Mouse (Mus musculus) NIH3T3 (cell line): Measurements from ENCODE around the gene Sulf2.

Experiments
- DNase-seq: peaks from one replicate; pipeline ENCODE4 v3.0.0-alpha.2; 2012; ENCODE audit warnings: low read depth

The Sulf2 gene

DNA sequence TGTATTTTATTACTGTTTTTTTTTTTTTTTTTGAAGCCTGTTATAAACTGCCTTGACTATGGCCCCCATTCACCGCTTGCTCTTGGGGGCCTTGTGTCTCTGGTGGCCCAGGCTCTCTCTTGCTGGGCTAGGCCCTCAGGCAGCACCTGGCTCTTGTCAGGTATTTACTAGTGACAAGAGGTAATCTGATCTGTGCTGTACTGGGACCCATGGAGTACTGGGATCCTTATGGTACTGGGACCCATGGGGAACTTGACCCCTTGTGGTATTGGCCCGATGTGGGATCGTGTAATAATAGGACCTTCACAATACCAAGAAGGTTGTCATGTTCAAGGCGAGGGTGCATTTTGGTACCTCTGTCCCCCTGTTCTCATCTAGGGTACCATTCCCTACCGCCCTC is 4.9 kb downstream of the Sulf2 start:
- DNase-seq: no peak

DNA sequence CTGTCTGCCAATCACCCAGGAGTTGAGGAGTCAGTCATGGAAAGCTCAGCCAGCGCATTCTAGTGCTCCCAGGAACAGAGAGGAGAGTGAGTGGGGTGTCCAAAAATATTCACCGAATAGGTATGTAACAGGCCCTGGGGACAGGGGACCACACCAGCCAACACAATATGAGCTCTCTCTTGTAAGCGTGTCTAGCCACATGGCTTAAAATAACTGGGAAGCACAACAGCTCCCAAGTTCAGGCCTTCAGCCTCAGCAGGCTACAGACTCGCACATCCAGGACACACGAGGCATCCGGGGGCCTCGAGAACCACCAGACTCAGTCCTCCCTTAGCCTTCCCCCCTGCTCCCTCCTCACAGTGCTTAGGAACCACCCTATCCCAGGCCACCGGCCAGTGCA is 6.0 kb downstream of the Sulf2 start:
- no peak for DNase-seq

- DNase-seq: peak; percentile 45
Observed at GRCm38 (mm10) chr2:166148672-166149332, 6.7 kb downstream of the Sulf2 start.

GRCm38 (mm10) chr2:166147930-166148651 is 7.4 kb downstream of the Sulf2 start:
- no peak for DNase-seq

DNA sequence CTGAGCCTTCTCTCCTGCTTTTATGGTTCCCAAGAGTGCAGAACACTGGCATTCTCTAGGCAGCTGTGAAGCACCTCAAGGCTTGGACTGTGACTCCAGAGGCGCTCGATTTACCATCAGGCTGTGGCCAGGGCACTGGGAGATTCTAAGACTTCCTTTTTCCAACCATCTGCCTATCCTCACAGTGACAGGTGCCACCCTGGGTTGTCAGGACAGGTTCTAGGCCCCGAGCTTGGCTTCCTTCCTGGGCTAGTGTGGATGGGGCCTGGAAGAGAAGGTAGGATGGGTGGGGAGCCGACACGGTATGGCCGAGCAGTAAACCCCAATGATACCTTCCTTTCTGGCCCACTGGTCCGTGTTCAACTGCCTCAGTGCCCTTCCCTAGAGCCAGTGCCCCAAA is 9.0 kb downstream of the Sulf2 start:
- DNase-seq: no peak

DNA sequence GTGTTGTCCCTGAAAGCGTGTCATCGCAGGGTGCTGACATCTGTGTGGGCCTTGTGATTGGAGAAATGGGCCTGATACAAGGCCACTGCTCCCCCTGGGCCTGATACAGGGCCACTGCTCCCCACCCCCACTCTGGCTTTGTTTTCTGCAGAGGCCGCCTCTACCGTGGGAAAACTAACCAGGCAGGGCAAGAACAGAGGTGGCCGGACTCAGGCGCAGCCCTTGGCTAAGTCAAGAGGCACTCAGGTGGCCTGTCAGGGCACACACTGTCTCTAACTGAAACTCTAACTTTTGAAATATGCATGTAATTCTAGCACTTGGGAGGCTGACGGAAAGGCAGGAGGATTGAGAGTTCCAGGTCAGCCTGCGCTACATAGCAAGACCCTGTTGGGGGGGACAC is 10.4 kb downstream of the Sulf2 start:
- DNase-seq: no peak

GRCm38 (mm10) chr2:166143871-166144270 is 11.6 kb downstream of the Sulf2 start:
- no peak for DNase-seq

- DNase-seq: no peak
Observed at GRCm38 (mm10) chr2:166142561-166143112, 12.8 kb downstream of the Sulf2 start.

GRCm38 (mm10) chr2:166141910-166142309 is 13.6 kb downstream of the Sulf2 start:
- DNase-seq: no peak

- DNase-seq: no peak
Observed at GRCm38 (mm10) chr2:166141039-166141438, 14.4 kb downstream of the Sulf2 start.

- DNase-seq: peak; percentile 42
Observed at GRCm38 (mm10) chr2:166140427-166140826, 15.0 kb downstream of the Sulf2 start.

DNA sequence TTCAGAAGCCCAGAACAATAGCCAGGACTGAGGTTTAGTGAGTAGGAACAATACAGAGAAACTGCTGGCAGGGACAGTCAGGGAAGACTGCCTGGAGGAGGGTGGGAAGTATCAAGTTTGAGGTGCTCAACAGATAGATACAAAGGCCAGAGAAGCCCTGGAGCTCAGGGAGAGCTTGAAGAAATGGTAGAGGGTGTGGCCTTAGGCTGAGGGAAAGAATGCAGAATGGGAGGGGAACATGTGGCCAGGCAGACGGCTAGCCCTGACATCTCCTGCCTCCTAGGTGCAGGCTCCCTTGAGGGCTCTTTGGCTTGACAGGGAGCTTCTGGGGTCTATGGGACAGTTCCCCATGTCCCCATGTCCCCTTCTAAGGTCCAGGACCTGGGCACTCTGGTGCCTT is 17.2 kb downstream of the Sulf2 start:
- DNase-seq: no peak

DNA sequence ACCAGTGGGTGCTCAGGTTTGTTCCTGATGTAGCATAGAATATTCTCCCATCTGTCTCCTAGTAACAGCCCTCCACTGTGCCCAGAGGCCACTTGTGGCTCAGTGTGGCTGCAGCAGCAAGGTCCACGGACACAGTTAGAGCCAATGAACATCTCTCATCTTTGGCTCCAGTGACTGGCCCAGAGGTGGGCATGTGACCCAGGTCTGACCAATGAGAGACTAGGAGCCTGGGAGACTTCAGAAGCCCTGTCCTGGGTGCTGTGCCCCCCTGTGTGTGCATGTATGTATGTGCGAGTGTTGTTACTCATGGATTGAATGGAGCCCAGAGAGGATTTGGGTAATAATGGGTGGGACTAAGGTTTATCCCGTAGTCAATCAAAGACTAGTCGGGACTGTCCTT is 18.0 kb downstream of the Sulf2 start:
- DNase-seq: no peak

- DNase-seq: peak; percentile 11
Observed at GRCm38 (mm10) chr2:166135711-166136485, 19.6 kb downstream of the Sulf2 start.

DNA sequence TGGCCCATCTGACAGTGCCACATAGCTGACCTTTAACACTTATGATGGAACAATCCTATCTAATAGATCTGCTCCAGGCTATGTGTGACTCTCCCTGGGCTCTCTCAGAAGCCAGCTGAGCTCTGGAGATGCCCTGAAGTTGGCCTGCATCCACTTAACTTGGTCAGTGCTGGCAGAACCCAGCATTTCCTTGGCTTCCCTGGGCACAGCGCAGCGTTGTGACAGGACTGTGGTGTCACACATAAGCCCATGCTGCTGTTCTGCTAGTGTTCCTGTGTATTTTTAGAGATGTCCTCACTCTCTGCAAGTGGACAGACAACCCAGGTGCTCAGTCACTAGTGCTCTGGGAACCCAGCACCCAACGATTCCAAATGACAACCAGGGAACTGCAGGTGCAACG is 26.7 kb downstream of the Sulf2 start:
- DNase-seq: no peak

DNA sequence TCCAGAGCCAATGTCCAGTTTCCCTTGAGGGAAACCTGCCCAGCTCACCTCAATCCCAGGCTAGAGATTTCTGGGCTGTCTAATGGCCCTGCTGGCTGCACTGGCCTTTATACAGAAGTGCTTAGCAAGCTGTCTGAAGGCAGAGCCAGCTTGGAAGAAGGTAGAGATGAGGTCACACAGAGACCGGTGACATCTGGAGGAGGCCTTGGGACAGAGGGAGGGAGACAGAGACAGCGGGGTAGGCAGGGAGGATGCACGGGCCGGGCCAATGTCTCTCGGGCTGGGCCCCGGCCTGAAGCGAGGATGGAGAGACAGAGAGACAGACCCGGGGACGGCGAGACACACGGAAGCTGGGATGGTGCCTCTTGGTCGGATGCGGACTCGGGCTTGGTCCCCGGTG is 27.4 kb downstream of the Sulf2 start:
- DNase-seq: no peak

DNA sequence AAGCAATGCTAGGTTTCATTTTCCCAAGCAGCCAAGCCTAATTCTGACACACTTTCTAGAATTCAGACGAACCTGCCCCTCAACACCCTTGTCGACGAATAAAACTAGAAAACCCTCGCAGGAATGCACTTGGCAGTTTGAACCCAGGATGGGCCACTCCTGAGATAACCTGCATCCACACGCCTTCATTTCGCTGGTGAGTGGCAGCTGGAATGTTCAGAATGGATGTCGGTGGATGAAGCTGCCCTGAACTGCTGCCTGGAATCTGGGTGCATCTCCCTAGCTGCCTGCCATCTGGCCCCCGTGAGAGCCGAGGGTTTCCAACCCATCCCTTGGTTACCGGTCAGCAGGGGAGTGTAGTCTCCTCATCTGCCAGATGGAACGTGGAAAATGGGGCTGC is 29.1 kb downstream of the Sulf2 start:
- peak; percentile 36 for DNase-seq

- no peak for DNase-seq
Observed at GRCm38 (mm10) chr2:166125492-166126252, 29.8 kb downstream of the Sulf2 start.

DNA sequence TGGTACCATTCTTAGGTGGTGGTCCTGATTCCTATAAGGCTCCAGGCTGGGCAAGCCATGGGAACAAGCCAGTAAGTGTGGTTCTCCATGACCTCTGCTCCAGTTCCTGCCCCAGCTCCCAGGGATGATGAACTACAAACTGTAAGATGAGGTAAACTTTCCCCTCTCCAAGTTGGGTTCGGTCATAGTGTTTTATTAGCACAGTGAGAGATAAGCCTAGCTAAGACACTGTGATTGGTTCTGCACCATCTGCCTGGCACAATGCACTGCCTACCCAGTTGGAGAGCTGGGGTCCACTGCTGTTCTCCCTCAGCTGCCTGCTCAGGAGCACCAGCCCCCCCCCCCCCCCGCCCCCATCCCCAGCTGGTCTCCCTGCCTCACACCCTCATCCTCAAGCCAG is 30.4 kb downstream of the Sulf2 start:
- no peak for DNase-seq

GRCm38 (mm10) chr2:166122781-166123180 is 32.7 kb downstream of the Sulf2 start:
- no peak for DNase-seq

- no peak for DNase-seq
Observed at GRCm38 (mm10) chr2:166121681-166122355, 33.6 kb downstream of the Sulf2 start.
